Mouse (Mus musculus): ENCODE measurements around the gene Arnt. TPM values are rescaled to one million over a fixed set of nuclear protein-coding genes. Genes with fewer than 3 reads are reported as not detected.
"Not testable (repeated sequence)": the region's sequence is repeated elsewhere in the genome, so short reads cannot be mapped to it uniquely, and the experiment has no call there.

Arnt gene
- polyA plus RNA-seq (2015; fragmentation: Nextera tagmentation; extraction: Ambion mirVana) = 16.0 and 20.3 TPM in 2 replicates

GRCm38 (mm10) chr3:95434136-95434982 is at the start of gene Arnt:
Gene Arnt, plus strand, starts transcription at chr3:95434388.
- ATAC-seq (ENCODE audit: low read depth) (peak; percentile 99), DNase-seq (peak; percentile 93)
- Histone ChIP-seq H3K4me3 (replicated peaks) (peak within 1 kb of the TSS; percentile 90), H3K9ac (peak within 1 kb of the TSS; percentile 93), H3K4me2 (peak within 1 kb of the TSS; percentile 74), H3K36me3 (peaks cover 18% of the 10 kb centered on the region), H3K27ac (peak within 1 kb of the TSS; percentile 95), H3K9me3 (replicated peaks) (no peaks in the 10 kb centered on the region), H3K27me3 (peaks cover 2% of the 10 kb centered on the region; the same call in 1 of the 2 replicates), H3K4me1 (replicated peaks) (peaks cover 29% of the 10 kb centered on the region)
- under 1% methylated on average over 47 of the region's 47 CpGs for WGBS (ENCODE audit: insufficient replicate concordance)

GRCm38 (mm10) chr3:95385401-95386075 is 48.6 kb upstream of the Arnt start:
- no peaks in the 10 kb centered on the region for H3K4me1 ChIP-seq (replicated peaks)
- no peak overlapping the region for H3K4me2 ChIP-seq
- H3K27ac ChIP-seq = no peak overlapping the region
- no peaks in the 10 kb centered on the region for H3K36me3 ChIP-seq
- H3K9me3 ChIP-seq (replicated peaks) = no peaks in the 10 kb centered on the region
- ATAC-seq (ENCODE audit: low read depth) (no peak), DNase-seq (no peak)
- H3K9ac ChIP-seq = no peak overlapping the region
- no peaks in the 10 kb centered on the region for H3K27me3 ChIP-seq
- 39% methylated on average over 5 of the region's 5 CpGs for WGBS (ENCODE audit: insufficient replicate concordance)
- no peak overlapping the region for H3K4me3 ChIP-seq (replicated peaks)

GRCm38 (mm10) chr3:95394385-95394784 is 39.8 kb upstream of the Arnt start:
- Histone ChIP-seq H3K9ac (no peak overlapping the region), H3K27me3 (no peaks in the 10 kb centered on the region), H3K4me1 (replicated peaks) (no peaks in the 10 kb centered on the region), H3K4me3 (replicated peaks) (no peak overlapping the region), H3K27ac (no peak overlapping the region), H3K36me3 (no peaks in the 10 kb centered on the region), H3K9me3 (replicated peaks) (peaks cover 6% of the 10 kb centered on the region; the same call in 1 of the 2 replicates), H3K4me2 (no peak overlapping the region)
- WGBS (ENCODE audit: insufficient replicate concordance) = 66% methylated on average over 4 of the region's 4 CpGs
- no peak for ATAC-seq (ENCODE audit: low read depth)
- peak; percentile 18 for DNase-seq

DNA sequence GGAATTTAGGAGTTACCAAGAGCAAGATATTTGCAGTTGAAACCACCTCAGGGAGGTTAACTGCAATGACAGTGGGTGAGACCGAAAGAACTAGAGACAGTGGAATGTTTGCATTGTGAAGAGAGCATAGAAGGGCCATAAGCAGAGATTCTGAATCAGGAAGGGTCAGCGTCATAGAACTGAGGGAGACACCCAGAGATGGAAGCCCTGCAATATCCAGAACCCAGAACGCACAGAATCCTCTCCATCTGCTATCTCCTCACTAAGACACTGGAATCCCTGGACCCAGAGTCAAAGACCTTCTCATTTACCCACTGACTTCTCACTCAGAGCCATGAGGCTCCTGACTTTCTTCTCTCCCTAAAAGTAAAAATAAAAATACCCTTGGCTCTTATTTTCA is 31.4 kb upstream of the Arnt start, which contains the start of gene 4930558C23Rik:
Gene 4930558C23Rik, minus strand, starts transcription at position 101 of the 400 bp plus-strand sequence.
- no peak for ATAC-seq (ENCODE audit: low read depth)
- H3K4me2 ChIP-seq = no peak within 1 kb of the TSS
- 77% methylated on average over 3 of the region's 3 CpGs for WGBS (ENCODE audit: insufficient replicate concordance)
- H3K4me1 ChIP-seq (replicated peaks) = no peaks in the 10 kb centered on the region
- no peaks in the 10 kb centered on the region for H3K36me3 ChIP-seq
- H3K9me3 ChIP-seq (replicated peaks) = no peaks in the 10 kb centered on the region
- H3K27me3 ChIP-seq = no peaks in the 10 kb centered on the region
- H3K4me3 ChIP-seq (replicated peaks) = no peak within 1 kb of the TSS
- no peak within 1 kb of the TSS for H3K27ac ChIP-seq
- no peak for DNase-seq
- no peak within 1 kb of the TSS for H3K9ac ChIP-seq

GRCm38 (mm10) chr3:95407728-95408127 is 26.5 kb upstream of the Arnt start:
- DNase-seq (no peak), ATAC-seq (ENCODE audit: low read depth) (no peak)
- WGBS (ENCODE audit: insufficient replicate concordance) = 64% methylated on average over 1 of the region's 1 CpGs
- Histone ChIP-seq H3K36me3 (no peaks in the 10 kb centered on the region), H3K27me3 (no peaks in the 10 kb centered on the region), H3K9me3 (replicated peaks) (no peaks in the 10 kb centered on the region), H3K4me1 (replicated peaks) (no peaks in the 10 kb centered on the region), H3K4me3 (replicated peaks) (no peak overlapping the region), H3K9ac (no peak overlapping the region), H3K4me2 (no peak overlapping the region), H3K27ac (no peak overlapping the region)

DNA sequence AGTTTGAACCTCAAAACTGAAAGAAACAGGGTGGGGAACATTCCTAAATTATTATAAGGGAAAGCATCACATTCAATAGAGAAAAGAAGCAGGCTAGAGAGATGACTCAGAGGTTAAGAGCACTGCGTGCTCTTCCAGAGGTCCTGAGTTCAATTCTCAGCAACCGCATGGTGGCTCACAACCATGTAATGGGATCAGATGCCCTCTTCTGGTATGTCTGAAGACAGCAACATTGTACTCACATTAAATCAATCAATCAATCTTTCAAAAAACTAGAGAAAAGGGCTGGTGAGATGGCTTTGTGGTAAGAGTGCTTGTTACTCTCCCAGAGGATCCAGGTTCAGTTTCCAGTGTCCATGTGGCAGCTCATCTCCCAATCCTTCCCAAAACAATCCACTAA is 25.3 kb upstream of the Arnt start:
- DNase-seq (no peak), ATAC-seq (ENCODE audit: low read depth) (no peak)
- Histone ChIP-seq H3K4me3 (replicated peaks) (no peak overlapping the region), H3K27ac (no peak overlapping the region), H3K9me3 (replicated peaks) (no peaks in the 10 kb centered on the region), H3K36me3 (no peaks in the 10 kb centered on the region), H3K4me1 (replicated peaks) (no peaks in the 10 kb centered on the region), H3K27me3 (no peaks in the 10 kb centered on the region), H3K9ac (no peak overlapping the region), H3K4me2 (no peak overlapping the region)
- 83% methylated on average over 2 of the region's 2 CpGs for WGBS (ENCODE audit: insufficient replicate concordance)

- H3K9ac ChIP-seq = no peak overlapping the region
- H3K27me3 ChIP-seq = no peaks in the 10 kb centered on the region
- H3K4me3 ChIP-seq (replicated peaks) = no peak overlapping the region
- H3K36me3 ChIP-seq = no peaks in the 10 kb centered on the region
- peaks cover 6% of the 10 kb centered on the region; the same call in 1 of the 2 replicates for H3K9me3 ChIP-seq (replicated peaks)
- H3K4me2 ChIP-seq = no peak overlapping the region
- no peaks in the 10 kb centered on the region for H3K4me1 ChIP-seq (replicated peaks)
- 60% methylated on average over 1 of the region's 1 CpGs for WGBS (ENCODE audit: insufficient replicate concordance)
- ATAC-seq (ENCODE audit: low read depth) = no peak
- no peak for DNase-seq
- no peak overlapping the region for H3K27ac ChIP-seq
Observed at GRCm38 (mm10) chr3:95412268-95412667, 21.9 kb upstream of the Arnt start.

DNA sequence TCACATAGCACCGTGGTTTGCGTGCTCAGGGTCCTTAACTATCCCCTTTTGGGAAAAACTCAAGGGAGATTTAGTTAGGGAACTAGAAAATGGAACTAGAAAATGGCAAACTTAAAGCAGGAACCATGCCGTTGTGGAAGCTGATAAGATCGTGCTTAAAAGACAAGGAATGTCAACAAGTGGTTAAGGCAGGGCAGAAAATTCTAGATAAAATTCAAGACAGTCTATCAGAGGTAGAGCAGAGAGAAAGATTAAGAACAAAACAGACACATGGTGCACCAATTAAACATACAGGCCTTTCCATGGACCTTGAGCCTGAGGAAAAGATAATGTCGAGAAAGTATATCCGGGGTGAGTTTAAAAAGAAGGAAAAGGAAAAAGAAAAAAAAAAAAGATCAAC is 16.3 kb upstream of the Arnt start:
- peaks cover 26% of the 10 kb centered on the region for H3K9me3 ChIP-seq (replicated peaks)
- 76% methylated on average over 6 of the region's 6 CpGs for WGBS (ENCODE audit: insufficient replicate concordance)
- H3K36me3 ChIP-seq = no peaks in the 10 kb centered on the region
- no peak for DNase-seq
- H3K4me1 ChIP-seq (replicated peaks) = no peaks in the 10 kb centered on the region
- H3K4me2 ChIP-seq = no peak overlapping the region
- H3K27me3 ChIP-seq = no peaks in the 10 kb centered on the region
- H3K4me3 ChIP-seq (replicated peaks) = no peak overlapping the region
- no peak for ATAC-seq (ENCODE audit: low read depth)
- H3K9ac ChIP-seq = no peak overlapping the region
- no peak overlapping the region for H3K27ac ChIP-seq

DNA sequence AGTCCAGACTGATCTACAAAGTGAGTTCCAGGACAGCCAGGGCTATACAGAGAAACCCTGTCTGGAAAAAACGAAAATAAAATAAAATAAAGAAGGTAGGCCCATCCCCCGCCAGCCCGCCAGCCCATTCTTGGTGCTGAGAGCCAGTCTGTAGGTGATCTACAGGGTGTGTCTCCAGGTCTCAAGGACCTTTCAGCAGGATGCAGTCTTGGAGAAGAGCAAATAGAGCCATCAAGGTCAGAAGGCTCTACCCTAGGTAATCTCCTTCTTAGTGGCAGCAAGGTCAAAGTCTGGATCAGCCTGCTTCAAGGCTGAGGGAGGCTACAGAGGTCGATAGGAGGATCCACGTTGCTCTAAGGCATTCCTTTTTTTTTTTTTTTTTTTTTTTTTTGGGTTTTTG is 7.7 kb upstream of the Arnt start:
- not testable (repeated sequence) for ATAC-seq (ENCODE audit: low read depth); DNase-seq
- WGBS (ENCODE audit: insufficient replicate concordance) = 80% methylated on average over 5 of the region's 5 CpGs

GRCm38 (mm10) chr3:95427117-95427890 is 6.9 kb upstream of the Arnt start:
- not testable (repeated sequence) for H3K9ac ChIP-seq; H3K36me3 ChIP-seq; H3K9me3 ChIP-seq (replicated peaks); H3K27ac ChIP-seq; DNase-seq; H3K4me1 ChIP-seq (replicated peaks)
- Histone ChIP-seq H3K4me3 (replicated peaks) (peak overlapping the region; percentile 37), H3K27me3 (peaks cover 23% of the 10 kb centered on the region), H3K4me2 (peak overlapping the region; percentile 59)
- 25% methylated on average over 11 of the region's 33 CpGs for WGBS (ENCODE audit: insufficient replicate concordance)
- peak; percentile 68 for ATAC-seq (ENCODE audit: low read depth)

More for the DNA sequence above, 7.7 kb upstream of the Arnt start:
- H3K27ac ChIP-seq; H3K9ac ChIP-seq; H3K4me3 ChIP-seq (replicated peaks); H3K4me2 ChIP-seq; H3K4me1 ChIP-seq (replicated peaks); H3K36me3 ChIP-seq; H3K9me3 ChIP-seq (replicated peaks): not testable (repeated sequence)
- H3K27me3 ChIP-seq = peaks cover 23% of the 10 kb centered on the region

DNA sequence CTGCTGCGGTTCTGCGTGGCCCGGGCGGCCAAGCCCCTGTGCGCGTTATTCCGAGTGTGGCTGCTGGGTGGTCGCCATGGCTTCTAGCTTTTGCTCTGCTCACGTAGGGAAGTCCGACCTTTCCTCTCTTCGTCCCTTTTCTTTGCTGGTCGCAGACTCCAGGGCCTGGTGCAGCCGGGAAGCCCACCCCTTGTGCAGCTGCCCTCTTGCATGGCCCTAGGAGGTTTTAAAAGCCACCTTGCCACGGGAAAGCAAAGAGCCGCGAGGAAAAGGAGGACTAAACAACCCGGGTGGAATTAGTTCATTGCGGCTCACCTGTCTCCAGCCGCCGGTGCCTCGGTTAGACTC is 6.3 kb upstream of the Arnt start:
- H3K27ac ChIP-seq, DNase-seq: not testable (repeated sequence)
- ATAC-seq (ENCODE audit: low read depth) = peak; percentile 4; the same call in 1 of the 2 replicates

More for the DNA sequence above, 6.3 kb upstream of the Arnt start:
- not testable (repeated sequence) for H3K9ac ChIP-seq; H3K4me1 ChIP-seq (replicated peaks); H3K9me3 ChIP-seq (replicated peaks); H3K36me3 ChIP-seq
- Histone ChIP-seq H3K27me3 (peaks cover 23% of the 10 kb centered on the region), H3K4me2 (peak overlapping the region; percentile 59), H3K4me3 (replicated peaks) (peak overlapping the region; percentile 37)
- 10% methylated on average over 16 of the region's 21 CpGs for WGBS (ENCODE audit: insufficient replicate concordance)
